Mouse (Mus musculus) gastrocnemius, postnatal 10 days (tissue): Measurements from ENCODE around the gene Bod1. TPM values are rescaled to one million over a fixed set of nuclear protein-coding genes. Genes with fewer than 3 reads are reported as not detected.

Source experiments
- DNase-seq: peaks from one replicate; pipeline ENCODE4 v3.0.0; 2021; ENCODE audit warnings: mixed read lengths
- long read RNA-seq, 2 experiments: library from polyadenylated mRNA; stranded (forward); transcript quantifications; one replicate each; pipeline ENCODE4 v2.0.0; 2021
- total RNA-seq, 2 experiments: library from RNA; stranded (reverse); gene quantifications; 2 replicates each; pipeline ENCODE4 v1.2.3; 2021

The Bod1 gene
- 100 to 1,000 TPM; 113 TPM for total RNA-seq
- long read RNA-seq, experiment 1, transcript Bod1-201 (4 exons, 1,394 nt), result major isoform, 187 of 212 reads
- long read RNA-seq, experiment 1, transcript Bod1-202 (3 exons, 799 nt), result minor isoform, 10 of 212 reads
- long read RNA-seq, experiment 1, partial matches to known transcripts, result 10 of 212 reads
- long read RNA-seq, experiment 1, other reads (novel, unspliced or antisense), result 5 of 212 reads
- long read RNA-seq, experiment 2, transcript Bod1-201 (4 exons, 1,394 nt), result major isoform, 230 of 244 reads
- long read RNA-seq, experiment 2, partial matches to known transcripts, result 2 of 244 reads
- long read RNA-seq, experiment 2, other reads (novel, unspliced or antisense), result 10 of 244 reads

DNA sequence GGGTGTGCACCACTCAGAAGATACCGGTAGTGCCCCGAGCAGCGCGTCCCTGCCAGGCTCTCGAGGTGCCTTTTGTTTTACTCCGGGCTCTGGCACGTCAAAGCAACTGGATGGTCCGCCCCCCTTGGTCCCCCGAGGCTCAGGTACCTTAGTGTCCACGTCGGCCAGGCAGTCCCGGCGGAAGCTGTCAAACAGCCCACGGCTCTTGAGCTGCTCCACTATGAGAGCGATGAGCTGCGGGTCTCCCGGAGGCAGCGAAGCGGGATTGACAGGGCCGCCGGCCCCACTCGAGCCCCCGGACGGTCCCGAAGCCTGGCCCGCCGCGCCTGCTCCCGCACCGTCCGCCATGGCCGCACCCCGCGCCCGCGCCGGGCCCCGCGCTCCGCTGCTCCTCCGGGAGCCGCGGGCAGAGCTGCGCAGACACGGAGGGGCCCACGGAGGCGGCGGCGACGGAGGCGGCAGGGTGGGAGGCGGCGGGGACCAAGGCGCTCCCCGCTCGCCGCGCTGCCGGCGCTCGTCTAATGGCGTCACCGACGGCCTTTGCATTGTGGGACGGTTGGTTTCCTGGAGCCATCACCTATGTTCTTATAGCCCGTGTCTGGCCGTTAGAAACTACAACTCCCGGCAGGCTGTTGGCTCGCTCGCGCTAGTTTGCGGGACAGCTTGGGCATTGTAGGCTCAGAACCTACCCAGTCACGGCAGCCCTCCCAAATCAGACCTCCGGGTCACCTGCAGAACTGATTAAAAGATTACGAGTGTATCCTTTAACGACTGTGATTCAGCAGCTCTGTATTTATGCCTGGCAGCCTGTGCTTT is at the start of gene Bod1:
Gene Bod1, minus strand, starts transcription at position 532 of the 816 bp plus-strand sequence.
- DNase-seq, result peak; percentile 87

DNA sequence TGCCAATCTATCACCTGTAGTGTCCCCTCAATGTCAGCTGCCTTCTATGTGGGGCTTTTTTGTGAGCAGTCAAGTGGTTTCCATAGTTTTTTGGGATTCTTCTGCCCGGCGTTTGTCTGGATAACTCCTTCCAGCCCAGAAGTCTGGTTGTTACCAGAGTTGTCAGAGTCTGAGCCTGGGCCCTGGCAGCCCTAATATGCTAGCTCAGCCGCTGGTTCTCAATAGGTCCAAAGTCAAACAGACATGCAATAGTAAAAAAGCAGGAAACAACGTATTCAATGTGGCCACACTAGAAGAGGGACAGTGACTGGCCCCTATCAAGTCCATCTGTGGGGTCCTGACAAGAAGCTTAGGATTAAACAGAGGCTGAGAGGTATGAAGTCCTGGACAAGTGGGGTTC is 47.4 kb upstream of the Bod1 start:
- DNase-seq, result no peak

DNA sequence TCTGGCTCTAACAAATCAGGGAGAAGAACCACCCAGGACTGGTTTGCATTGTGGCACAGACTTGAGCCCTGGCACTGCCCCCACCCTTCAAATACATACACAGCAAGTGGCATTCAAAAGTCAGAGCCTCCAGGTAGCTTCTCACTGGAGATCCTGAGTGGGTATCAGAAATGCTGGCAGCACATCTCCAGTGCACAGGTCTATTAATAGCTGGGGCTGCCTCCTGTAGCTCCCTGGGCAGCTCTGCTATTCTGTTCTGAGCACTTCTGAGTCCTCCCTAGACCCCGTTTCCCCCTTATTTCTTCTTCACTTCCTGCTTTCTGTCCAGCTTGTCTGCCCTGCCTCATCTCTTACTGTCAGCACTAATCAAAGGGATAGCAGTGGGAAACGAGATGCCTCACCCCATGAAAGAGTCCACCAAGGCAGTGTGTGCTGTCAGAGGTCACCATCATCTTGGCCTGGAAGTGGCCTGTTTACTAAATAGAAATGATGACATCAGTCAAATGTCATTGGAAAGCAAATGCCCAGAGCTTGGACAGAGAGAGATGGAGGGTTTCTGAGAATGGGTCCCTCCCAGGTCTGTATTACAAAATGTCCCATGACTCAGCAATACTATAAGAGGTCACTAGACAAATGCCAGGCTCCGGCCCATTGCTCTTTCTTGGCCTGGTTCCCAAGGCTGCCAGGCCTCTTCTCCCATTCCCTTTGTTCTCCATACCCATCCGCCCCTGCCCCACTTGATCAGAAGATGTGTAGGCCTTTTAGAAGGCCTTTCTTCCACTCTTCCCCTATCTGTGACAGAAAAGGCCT is 46.4 kb upstream of the Bod1 start:
- no peak for DNase-seq

DNA sequence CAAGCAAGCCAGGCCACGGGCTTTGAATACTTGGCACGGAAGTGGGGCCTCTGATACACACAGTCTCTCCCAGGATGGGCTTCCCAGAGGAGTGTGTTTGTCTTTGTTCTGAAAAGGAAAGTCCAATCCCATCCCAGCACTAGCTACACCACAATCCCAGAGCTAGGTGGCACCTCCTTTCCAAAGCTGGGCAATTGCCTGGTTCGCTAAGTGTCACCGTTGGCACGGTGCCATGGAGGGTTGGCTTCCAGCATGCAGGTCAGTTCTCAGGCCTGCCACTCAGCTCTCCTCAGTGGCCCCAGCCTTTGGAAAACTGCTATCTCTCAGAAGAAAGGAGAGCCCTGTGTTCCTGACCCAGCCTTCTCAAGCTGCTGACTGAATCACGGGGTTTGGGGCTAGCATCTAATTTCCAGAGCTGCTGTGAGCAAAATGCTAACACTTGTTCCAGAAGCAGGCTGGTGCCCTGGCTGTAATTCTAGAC is 42.0 kb upstream of the Bod1 start:
- DNase-seq, result peak; percentile 76

DNA sequence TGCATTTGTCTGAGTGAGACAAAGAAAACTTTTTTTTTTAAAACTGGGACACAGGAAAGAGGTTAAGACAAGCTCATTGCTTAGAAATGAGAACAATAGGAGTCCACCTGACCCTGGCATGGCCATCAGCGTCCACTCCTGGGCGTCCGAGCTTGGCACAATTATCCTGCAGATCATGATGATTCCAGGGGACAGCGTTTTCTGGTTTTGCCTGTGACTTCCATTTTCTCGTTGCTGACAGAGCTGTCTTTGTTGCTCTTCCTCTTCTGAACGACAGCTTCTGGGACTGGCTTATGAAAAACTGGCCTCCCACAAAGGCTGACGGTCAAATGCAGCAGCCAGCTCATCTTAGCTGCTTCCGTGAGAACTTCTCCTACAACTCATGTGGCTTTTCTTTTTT is 41.4 kb upstream of the Bod1 start:
- no peak for DNase-seq

DNA sequence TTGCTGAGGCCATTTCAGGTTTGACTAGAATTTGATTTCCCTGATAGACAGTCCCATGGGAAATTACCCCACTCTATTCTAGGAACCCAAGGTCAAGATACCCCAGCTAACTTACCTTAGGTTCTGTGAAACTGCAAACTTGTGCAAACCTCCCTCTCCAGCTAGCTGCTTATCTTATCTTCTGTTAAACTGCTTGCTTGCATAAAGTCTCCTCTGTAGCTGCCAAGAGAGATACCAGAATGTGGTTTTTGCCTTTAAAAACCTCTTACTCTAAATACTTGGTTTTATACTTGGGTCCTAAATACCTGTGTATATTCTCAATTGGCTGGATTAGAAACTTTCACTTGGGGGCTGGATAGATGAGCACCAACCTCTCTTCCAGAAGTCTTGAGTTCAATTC is 36.1 kb upstream of the Bod1 start:
- DNase-seq, result no peak

DNA sequence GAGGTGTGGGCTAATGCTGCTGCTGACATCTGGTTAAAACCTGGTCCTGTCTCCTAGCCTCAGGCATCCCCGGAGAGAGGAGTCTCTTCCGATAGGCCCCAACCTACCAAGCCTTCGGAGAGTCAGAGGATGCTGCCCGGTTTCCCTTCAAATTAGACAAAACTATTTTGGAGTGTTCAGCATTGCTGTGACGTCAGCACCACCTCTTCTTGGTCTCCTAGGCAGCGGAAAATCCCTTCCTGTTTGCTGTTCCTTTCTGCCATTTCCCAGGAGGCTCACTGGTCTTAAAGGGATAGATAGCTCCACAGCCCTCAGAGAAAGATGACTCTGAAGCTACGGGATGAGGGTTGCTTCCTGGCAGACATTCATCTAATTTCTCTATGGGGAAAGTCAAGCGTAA is 31.5 kb upstream of the Bod1 start:
- no peak for DNase-seq

DNA sequence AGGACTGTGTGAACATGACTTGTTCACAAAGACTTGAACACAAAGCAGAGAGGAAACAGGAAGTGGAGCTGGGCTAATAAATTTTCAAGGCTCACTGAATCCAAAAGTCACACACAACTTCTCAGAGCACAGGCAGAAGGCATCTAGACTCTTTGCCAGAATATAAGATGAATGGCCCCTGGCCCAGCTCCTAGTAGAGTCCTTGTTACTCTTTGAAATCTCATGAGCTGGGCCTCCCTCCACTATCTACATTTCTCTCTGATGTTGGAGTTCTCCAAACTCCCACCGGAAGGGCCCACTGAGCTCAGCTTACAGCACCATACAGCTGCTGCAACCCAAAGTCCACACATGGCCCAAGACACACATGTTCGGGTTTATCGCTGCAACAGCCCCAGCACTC is 30.2 kb upstream of the Bod1 start:
- no peak for DNase-seq

DNA sequence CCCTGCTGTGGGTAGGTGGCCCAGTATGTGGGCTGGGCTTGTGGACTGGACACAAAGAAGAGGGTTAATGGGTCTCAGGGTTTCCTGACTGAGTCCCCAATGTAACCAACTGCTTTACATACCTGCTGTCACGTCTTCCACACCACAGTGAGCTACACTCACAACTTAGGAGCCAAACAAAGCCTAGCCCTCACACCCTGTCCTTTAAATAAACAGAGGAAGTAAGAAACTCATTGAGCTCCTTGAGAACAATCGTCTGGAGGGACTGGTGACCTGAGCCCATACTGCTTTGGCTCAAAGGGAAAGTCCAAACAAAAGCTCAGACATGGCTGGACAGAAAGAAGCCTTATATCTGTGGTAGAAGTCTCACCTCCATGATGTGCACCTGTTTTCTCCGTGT is 27.8 kb upstream of the Bod1 start:
- DNase-seq, result no peak

DNA sequence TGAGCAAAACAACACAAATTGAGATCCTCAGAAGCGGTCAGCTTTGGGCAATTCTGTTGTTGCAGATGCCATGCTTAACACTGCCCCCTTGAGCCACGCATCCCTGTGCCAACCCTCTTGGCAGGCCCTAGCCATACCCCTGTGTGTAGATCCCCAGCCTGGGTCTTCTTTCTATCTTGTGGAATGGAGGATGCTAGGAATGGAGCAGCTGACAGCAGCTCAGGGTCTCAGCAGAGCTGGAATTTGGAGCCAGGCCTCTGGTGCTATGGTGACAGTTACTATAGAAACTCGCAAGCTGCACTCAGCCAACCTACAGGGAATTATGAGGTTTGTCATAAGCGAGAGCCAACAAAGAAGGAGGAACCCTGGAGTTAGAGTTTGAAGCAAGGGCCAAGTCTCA is 23.1 kb upstream of the Bod1 start:
- no peak for DNase-seq

DNA sequence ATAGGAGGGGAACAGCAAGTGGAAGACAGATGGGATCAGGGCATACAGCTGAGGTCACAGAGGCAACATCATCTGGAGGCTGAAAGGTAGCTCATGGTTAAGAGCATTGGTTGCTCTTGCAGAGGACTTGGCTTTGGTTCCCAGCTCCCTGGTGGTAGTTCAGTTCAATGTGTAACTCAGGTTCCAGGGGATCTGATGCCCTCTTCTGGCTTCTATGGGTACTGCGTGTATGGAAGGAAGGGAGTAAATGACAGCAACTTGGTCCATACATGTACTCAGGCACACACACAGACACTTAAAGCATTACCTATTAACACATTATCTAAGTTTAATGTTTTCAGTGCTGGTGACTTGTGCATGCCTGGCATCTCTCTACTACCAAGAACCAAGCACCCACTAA is 22.4 kb upstream of the Bod1 start:
- DNase-seq, result no peak

DNA sequence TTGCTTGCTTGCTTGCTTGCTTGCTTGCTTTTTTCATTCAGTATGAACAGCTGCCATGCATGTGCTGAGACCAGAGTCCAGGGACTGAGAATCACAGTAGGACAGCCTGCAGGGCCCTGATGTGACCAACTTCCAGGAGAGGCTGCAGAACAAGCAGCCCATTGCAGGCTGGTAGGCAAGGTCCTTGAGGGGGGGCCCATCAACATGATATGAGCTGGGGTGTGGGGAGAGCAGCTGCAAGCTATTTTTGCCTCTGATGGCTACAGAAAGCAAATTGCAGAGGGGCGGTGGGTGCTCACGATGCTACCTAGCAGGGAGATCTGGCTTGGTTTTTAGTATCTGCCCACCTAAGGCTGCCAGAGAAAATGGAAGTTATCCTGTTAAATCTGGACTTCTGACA is 21.6 kb upstream of the Bod1 start:
- no peak for DNase-seq

DNA sequence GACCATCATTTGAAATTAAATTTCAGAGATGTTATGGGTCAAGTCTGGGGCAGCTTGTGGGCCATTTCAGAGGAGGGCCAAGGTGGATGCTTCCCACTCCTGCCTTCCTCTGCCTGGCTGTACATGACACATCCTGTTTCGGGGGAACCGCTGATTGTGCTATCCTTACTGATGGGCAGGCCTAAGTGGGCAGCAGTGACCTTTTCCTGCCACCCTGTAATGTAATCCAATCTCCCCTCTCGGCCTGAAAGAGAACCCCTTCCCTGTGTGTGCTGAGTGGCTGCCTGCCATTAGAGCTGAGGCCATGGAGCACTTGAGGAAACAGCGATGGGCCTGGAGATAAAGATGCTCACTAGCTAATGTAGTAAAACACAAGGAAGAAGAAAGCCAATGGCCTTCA is 17.3 kb upstream of the Bod1 start:
- no peak for DNase-seq

DNA sequence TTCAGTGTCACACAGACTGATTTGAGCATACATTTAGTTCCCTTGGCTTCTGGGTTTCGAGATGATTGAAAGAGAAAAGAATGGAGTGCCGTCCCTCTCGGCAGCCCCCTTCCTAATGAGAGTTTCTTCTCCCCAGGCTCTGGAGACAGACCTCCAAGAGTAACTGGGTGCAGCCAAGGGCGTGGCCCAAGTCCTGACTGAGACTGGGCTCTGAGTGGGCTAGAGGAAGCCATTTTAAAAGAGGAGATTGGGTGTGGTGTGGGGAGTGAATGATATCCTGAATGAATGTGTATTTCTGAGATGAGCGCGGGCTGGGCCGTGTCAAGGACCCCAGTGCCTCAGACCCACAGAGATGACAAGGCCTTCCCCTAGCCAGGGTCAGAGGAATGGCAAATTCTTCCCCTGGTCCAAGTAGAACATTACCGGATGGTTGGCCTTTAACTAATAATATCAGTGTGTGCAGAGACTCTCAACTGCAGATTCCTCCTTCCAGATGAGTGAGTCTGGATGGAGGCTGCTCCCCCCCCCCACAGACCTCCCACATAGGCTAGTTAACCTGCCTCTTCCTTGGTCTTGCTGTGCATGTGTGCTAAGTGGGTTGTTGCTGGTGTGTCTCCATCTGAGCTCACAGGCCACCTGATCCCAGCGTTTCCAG is 13.4 kb upstream of the Bod1 start:
- no peak for DNase-seq

DNA sequence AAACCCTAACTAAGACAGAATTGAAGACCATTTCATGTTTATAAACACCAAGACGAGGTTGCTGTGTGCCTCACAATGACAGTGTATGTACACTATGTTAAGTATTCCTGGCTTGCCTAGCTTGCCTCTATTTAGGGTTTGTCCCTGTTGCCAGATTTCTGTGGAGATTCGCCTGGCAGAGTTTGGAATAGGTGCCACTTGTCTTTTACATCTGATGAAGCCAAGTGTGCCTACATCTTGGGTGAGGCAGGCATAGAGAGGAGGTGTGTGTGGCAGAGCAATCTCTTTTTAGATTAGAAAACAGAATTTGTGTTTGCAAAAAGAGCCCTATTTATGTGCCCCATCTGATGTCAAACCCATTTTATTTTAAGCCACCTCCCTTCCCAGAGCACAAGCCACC is 12.4 kb upstream of the Bod1 start:
- DNase-seq, result no peak

DNA sequence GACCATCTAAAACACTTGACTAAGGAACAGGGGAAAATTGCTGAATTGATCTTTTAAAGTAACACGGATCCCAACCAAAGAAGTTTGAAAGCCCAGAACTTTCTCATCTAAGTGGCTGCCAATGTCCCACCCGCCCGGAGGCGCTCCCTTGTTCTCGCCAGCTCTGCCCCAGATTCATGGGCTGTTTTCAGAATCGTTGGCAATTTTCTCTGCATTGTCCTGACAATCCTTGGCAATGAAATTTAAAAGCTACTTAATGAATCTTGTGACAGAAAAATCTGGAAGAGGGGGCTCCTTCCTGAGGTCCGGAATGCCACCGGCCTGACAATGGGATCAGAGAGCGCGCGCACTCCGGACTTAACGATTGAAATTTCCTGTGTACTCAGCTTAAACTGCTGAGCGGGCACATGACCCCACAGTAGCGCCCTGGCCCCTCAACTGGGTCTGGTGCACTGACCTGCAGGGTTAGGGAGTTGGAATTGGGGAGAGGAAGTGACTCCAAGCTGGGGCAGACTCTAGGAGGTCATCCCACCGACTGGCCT is 8.2 kb upstream of the Bod1 start:
- DNase-seq, result no peak

DNA sequence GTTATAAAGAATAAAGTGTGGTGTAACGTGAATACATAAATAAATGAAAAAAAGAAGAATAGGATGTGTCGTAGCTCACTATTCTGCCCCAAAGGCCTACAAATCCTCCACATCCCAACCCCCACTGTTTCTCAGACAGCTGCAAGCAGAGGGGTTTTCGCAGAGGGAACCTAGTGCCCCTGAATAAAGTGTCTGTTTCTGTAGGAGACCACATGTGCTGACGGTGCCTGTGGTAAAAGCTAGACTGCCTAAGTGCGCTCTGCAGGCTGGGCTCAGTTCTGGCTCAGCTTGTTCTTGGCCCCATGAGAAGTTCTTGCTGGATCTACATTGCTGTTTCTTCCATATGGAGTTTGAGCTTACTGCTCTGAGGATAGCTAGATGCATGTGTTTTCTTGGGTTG is 5.6 kb upstream of the Bod1 start:
- DNase-seq, result no peak

DNA sequence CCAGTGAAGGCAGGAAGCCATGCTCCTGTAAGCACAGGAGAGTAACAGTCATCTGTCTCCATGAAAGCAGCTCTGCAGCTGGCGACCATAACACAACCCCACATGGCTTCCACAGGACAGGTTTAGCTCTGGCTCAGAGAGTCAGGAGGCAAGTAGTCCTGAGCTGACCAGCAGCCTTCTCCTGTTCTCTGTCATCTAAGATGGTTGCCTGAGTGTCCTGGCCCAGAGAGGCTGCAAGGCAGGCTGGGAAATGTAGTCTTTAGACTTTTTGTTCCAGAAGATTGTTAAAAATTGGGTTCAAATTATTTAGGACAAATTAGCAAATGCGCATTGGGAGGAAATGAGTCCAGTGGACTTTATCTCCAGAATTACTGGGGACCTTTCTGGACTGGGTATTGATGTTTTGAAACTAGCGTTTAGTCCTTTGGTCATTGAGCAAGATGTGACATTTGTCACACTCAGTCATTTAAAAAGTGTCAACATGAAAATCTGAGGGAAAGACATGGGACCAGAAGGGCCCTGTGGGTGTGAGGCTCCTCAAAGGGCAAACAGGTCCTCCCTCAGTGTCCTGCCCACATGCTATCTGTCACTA is 5.1 kb upstream of the Bod1 start:
- DNase-seq, result no peak

DNA sequence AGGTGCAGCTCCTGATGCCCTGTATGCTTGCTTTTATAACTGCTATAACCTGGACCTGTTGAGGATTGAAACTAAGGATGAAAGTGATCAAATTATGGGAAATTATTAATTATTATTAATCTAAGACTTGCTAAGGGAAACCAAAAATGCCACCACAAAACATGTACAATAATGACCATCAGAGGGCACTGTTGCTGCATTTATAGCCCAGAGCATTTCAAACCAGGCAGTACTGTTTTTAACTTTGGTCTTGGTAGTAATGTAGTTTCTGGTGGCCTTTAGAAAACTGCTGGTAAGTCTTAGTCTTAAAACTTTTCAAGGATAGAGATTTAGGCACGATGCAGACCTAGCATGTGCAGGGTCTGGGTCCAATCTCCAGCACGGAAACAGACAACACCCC is 3.7 kb upstream of the Bod1 start:
- DNase-seq, result no peak

DNA sequence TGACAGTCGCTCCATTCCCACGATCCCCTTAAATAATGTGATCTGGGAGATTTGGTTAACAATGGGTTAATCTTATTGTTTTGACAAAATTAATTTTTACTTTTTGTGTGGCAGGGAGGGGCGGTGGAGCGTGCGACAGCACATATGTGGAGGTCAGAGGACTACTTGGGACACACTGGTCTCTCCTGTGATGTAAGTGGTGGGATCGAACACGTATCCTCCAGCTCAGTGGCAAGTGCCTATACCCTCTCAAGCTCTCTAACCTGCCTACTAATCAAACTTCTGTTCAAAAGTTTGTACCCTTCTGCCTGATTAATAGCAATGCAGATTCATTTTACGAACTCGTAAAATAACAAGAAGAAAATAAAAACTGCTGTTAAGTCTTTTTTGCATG is 482 bp upstream of the Bod1 start:
- no peak for DNase-seq

DNA sequence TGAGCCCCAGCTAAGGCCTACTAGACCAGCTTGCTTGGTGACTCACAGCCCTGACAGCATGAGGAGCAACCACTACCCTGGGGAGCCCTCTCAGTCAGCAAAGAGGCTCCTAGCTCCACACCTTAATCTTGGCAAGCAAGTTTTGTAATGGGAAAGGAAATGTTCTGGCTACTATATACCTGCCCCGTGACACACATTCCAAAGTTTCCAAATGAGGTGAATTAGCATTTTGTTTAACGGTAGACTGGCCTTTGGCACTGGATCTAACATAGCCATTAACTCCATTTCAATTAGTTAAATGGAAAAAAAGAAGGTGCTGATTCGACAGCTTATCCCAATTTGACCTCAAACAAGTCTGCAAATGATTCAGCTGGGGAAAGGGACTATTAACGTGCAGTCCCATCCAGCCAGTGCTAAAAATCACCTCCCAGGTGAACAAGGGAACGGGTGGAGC is 1.2 kb downstream of the Bod1 start:
- DNase-seq, result no peak
